ENCODE assay signal across 14 mouse cellular contexts in the genomic region with DNA sequence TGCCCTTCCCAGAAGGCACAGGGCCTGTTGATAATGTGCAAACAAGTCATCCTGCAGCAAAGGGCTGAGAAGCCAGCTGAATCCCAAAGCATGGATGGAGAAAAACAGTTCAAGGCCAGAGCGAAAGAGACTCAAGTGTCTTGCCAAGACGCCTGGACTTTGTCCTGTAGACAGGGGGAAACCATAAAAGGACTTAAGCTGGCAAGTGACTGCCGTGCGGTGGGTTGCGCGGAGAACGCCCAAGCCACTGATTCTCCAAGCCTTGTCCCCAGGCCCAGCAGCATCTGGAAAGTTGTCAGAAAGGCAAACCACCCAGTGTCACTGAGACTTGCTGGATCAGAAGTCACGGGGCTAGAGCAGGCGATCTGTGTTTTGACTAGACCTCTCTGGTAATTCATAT. TPM values are rescaled to one million over a fixed set of nuclear protein-coding genes. Genes with fewer than 3 reads are reported as not detected.
DNase-seq lines count a peak whose midpoint lies in the region; ATAC-seq lines count a peak whose summit lies in the region.
"Had no signal": no experiment of that assay in that cellular context is flagged by ENCODE, and none has a peak within 500 bp of the region (broad histone marks: within the 10 kb centered on the region; RNA-seq: fewer than 3 reads in every experiment).

No protein-coding gene starts in this region.

- peaks cover 10% of the 10 kb centered on the region for H3K4me1 ChIP-seq in intestine, embryonic 15.5 days (replicated peaks)
- H3K4me1 ChIP-seq in midbrain, embryonic 14.5 days (ENCODE audit: control insufficient read depth, insufficient read depth, low read length): no peaks in the 10 kb centered on the region
- H3K4me1 ChIP-seq in midbrain, embryonic 16.5 days (ENCODE audit: control insufficient read depth, insufficient read depth, low read length): no peaks in the 10 kb centered on the region
- H3K4me1 ChIP-seq: forebrain, embryonic 13.5 days; midbrain, embryonic 13.5 days had no signal

- WGBS in intestine, embryonic 15.5 days: 37% methylated on average over 9 of the region's 9 CpGs
- 91% methylated on average over 9 of the region's 9 CpGs for WGBS in midbrain, embryonic 14.5 days
- WGBS in midbrain, embryonic 16.5 days: 95% methylated on average over 9 of the region's 9 CpGs

- H3K4me3 ChIP-seq in intestine, embryonic 15.5 days (replicated peaks): no peak overlapping the region
- no peak overlapping the region for H3K4me3 ChIP-seq in midbrain, embryonic 14.5 days (replicated peaks; ENCODE audit: low read depth, low read length)
- no peak overlapping the region for H3K4me3 ChIP-seq in midbrain, embryonic 16.5 days (ENCODE audit: low read depth, low read length)
- H3K4me3 ChIP-seq: forebrain, embryonic 13.5 days; midbrain, embryonic 13.5 days had no signal

- H3K9ac ChIP-seq in intestine, embryonic 15.5 days: no peak overlapping the region
- no peak overlapping the region for H3K9ac ChIP-seq in midbrain, embryonic 14.5 days (replicated peaks; ENCODE audit: low read length)
- H3K9ac ChIP-seq in midbrain, embryonic 16.5 days (ENCODE audit: low read depth, low read length): no peak overlapping the region
- H3K9ac ChIP-seq: forebrain, embryonic 13.5 days; midbrain, embryonic 13.5 days had no signal

- no peaks in the 10 kb centered on the region for H3K9me3 ChIP-seq in intestine, embryonic 15.5 days
- H3K9me3 ChIP-seq in midbrain, embryonic 14.5 days (ENCODE audit: control insufficient read depth, low read length): no peaks in the 10 kb centered on the region; the same call in 1 of the 2 replicates
- no peaks in the 10 kb centered on the region for H3K9me3 ChIP-seq in midbrain, embryonic 16.5 days (replicated peaks; ENCODE audit: control insufficient read depth, low read length, poor library complexity, severe bottlenecking)
- H3K9me3 ChIP-seq: forebrain, embryonic 13.5 days; midbrain, embryonic 13.5 days had no signal

- peak; percentile 28 for DNase-seq in gastrocnemius, postnatal 25 days
- DNase-seq in gastrocnemius, postnatal 4 days (ENCODE audit: low spot score in 2 of 2): no peak
- DNase-seq in urinary bladder, postnatal 14 days (ENCODE audit: low spot score): peak; percentile 35
- no peak for DNase-seq in urinary bladder, adult 2 months (ENCODE audit: low spot score)
- DNase-seq in midbrain, embryonic 14.5 days: no peak
- DNase-seq in left cerebral cortex, postnatal 10 days (ENCODE audit: extremely low spot score in 1 of 2, low spot score in 2 of 2): no peak
- DNase-seq: cerebellum, adult 18-20 months; layer of hippocampus, adult 9-11 months; thymus, postnatal 14 days had no signal

- H3K27me3 ChIP-seq in intestine, embryonic 15.5 days (replicated peaks): no peaks in the 10 kb centered on the region
- H3K27me3 ChIP-seq in midbrain, embryonic 14.5 days (ENCODE audit: control insufficient read depth, insufficient read depth, low read length): no peaks in the 10 kb centered on the region
- no peaks in the 10 kb centered on the region for H3K27me3 ChIP-seq in midbrain, embryonic 16.5 days (ENCODE audit: control insufficient read depth, insufficient read depth, low read depth, low read length)
- H3K27me3 ChIP-seq: forebrain, embryonic 13.5 days; midbrain, embryonic 13.5 days had no signal

- no peaks in the 10 kb centered on the region for H3K36me3 ChIP-seq in intestine, embryonic 15.5 days
- no peaks in the 10 kb centered on the region for H3K36me3 ChIP-seq in midbrain, embryonic 14.5 days (ENCODE audit: control insufficient read depth, insufficient read depth, low read length)
- no peaks in the 10 kb centered on the region for H3K36me3 ChIP-seq in midbrain, embryonic 16.5 days (ENCODE audit: control insufficient read depth, insufficient read depth, low read length)
- H3K36me3 ChIP-seq: midbrain, embryonic 13.5 days had no signal

- peak overlapping the region; percentile 68 for H3K27ac ChIP-seq in intestine, embryonic 15.5 days
- H3K27ac ChIP-seq in midbrain, embryonic 14.5 days (replicated peaks; ENCODE audit: low read depth, low read length): no peak overlapping the region
- H3K27ac ChIP-seq in midbrain, embryonic 16.5 days (ENCODE audit: low read length): no peak overlapping the region
- H3K27ac ChIP-seq: forebrain, embryonic 13.5 days; midbrain, embryonic 13.5 days had no signal

- intact Hi-C loops in left cerebral cortex, postnatal 10 days (cut with DNase I): no loop called here

- H3K4me2 ChIP-seq in intestine, embryonic 15.5 days (replicated peaks): no peak overlapping the region; the same call in 1 of the 2 replicates
- no peak overlapping the region for H3K4me2 ChIP-seq in midbrain, embryonic 14.5 days (ENCODE audit: low read length)
- H3K4me2 ChIP-seq in midbrain, embryonic 16.5 days (ENCODE audit: low read length): no peak overlapping the region
- H3K4me2 ChIP-seq: forebrain, embryonic 13.5 days; midbrain, embryonic 13.5 days had no signal

- peak; percentile 81 for ATAC-seq in intestine, embryonic 15.5 days
- no peak for ATAC-seq in midbrain, embryonic 14.5 days (ENCODE audit: low FRiP score, low TSS enrichment)
- ATAC-seq in midbrain, embryonic 16.5 days: no peak
- ATAC-seq: forebrain, embryonic 13.5 days; midbrain, embryonic 13.5 days; Patski had no signal

RNA-seq across cellular contexts. Expression of a gene that starts 22.2 kb away (rescaled TPM):
- 10 to 100 TPM; 10.4 to 13.8 TPM for total RNA-seq in gastrocnemius, postnatal 25 days (2021)
- total RNA-seq in gastrocnemius, postnatal 4 days (2021): 10 to 100 TPM; 28.8 to 34.6 TPM
- 17.8 and 19.4 TPM in 2 replicates for polyA plus RNA-seq in urinary bladder, adult 2 months (2012; rRNA removed)
- polyA plus RNA-seq in intestine, embryonic 15.5 days (2015; fragmentation: Nextera tagmentation; extraction: Ambion mirVana): 9.0 and 9.1 TPM in 2 replicates
- polyA plus RNA-seq in midbrain, embryonic 14.5 days (2014; fragmentation: Nextera tagmentation; extraction: Ambion mirVana): 41.4 and 42.8 TPM in 2 replicates
- polyA plus RNA-seq in midbrain, embryonic 16.5 days (2015; fragmentation: Nextera tagmentation; extraction: Ambion mirVana): 33.0 and 33.4 TPM in 2 replicates
- 10 to 100 TPM; 86.0 to 97.4 TPM for total RNA-seq in left cerebral cortex, postnatal 10 days (2021)

Comparison
In these comparisons a context has a peak if more than half of its experiments do, and no peak if none do; other contexts are left out.
1. DNase-seq: peak in gastrocnemius, postnatal 25 days (single experiment) and urinary bladder, postnatal 14 days (single experiment); none in gastrocnemius, postnatal 4 days (0 of 2), urinary bladder, adult 2 months (single experiment), midbrain, embryonic 14.5 days (single experiment) and left cerebral cortex, postnatal 10 days (0 of 2).